Mouse (Mus musculus): ENCODE results near the gene Fastk. TPM values are rescaled to one million over a fixed set of nuclear protein-coding genes. Genes with fewer than 3 reads are reported as not detected.

Gene Fastk
- polyA plus RNA-seq, 1 experiment, result not detected

- no peak overlapping the region for H3K27ac ChIP-seq (ENCODE audit: insufficient read depth, low read depth, low read length)
- no peak overlapping the region for H3K4me3 ChIP-seq (ENCODE audit: insufficient read depth, low read depth, low read length)
- 53% methylated on average over 7 of the region's 7 CpGs for WGBS
- TF ChIP-seq POLR2A (IDR thresholded peaks at IDR 0.05; ENCODE audit: insufficient read depth, low read depth, low read length) (no peak), CTCF (IDR thresholded peaks at IDR 0.05; ENCODE audit: insufficient read depth, low read depth, low read length) (no peak)
- peaks cover 35% of the 10 kb centered on the region for H3K4me1 ChIP-seq (ENCODE audit: control insufficient read depth, insufficient read depth, low read length)
These were observed 10.5 kb upstream of the Fastk start for GRCm38 (mm10) chr5:24455613-24456012.

- peaks cover 35% of the 10 kb centered on the region for H3K4me1 ChIP-seq (ENCODE audit: control insufficient read depth, insufficient read depth, low read length)
- H3K4me3 ChIP-seq (ENCODE audit: insufficient read depth, low read depth, low read length), result no peak overlapping the region
- H3K27ac ChIP-seq (ENCODE audit: insufficient read depth, low read depth, low read length), result no peak overlapping the region
- WGBS, result 73% methylated on average over 3 of the region's 3 CpGs
- TF ChIP-seq CTCF (IDR thresholded peaks at IDR 0.05; ENCODE audit: insufficient read depth, low read depth, low read length), result no peak
- TF ChIP-seq POLR2A (IDR thresholded peaks at IDR 0.05; ENCODE audit: insufficient read depth, low read depth, low read length), result no peak
These were observed 10.0 kb upstream of the Fastk start for GRCm38 (mm10) chr5:24455076-24455475.

- no peak for TF ChIP-seq POLR2A (IDR thresholded peaks at IDR 0.05; ENCODE audit: insufficient read depth, low read depth, low read length)
- no peak for TF ChIP-seq CTCF (IDR thresholded peaks at IDR 0.05; ENCODE audit: insufficient read depth, low read depth, low read length)
- 24% methylated on average over 2 of the region's 2 CpGs for WGBS
- H3K4me3 ChIP-seq (ENCODE audit: insufficient read depth, low read depth, low read length), result no peak overlapping the region
- peaks cover 35% of the 10 kb centered on the region for H3K4me1 ChIP-seq (ENCODE audit: control insufficient read depth, insufficient read depth, low read length)
- no peak overlapping the region for H3K27ac ChIP-seq (ENCODE audit: insufficient read depth, low read depth, low read length)
These were observed 8.9 kb upstream of the Fastk start for GRCm38 (mm10) chr5:24453985-24454303.

- 15% methylated on average over 5 of the region's 5 CpGs for WGBS
- TF ChIP-seq CTCF (IDR thresholded peaks at IDR 0.05; ENCODE audit: insufficient read depth, low read depth, low read length) (no peak), POLR2A (IDR thresholded peaks at IDR 0.05; ENCODE audit: insufficient read depth, low read depth, low read length) (no peak)
- Histone ChIP-seq H3K27ac (ENCODE audit: insufficient read depth, low read depth, low read length) (0 out of 2 replicates have a peak overlapping the region, but pooled peaks have one; percentile 3), H3K4me3 (ENCODE audit: insufficient read depth, low read depth, low read length) (peak overlapping the region; percentile 93), H3K4me1 (ENCODE audit: control insufficient read depth, insufficient read depth, low read length) (peaks cover 35% of the 10 kb centered on the region)
These were observed 8.3 kb upstream of the Fastk start for GRCm38 (mm10) chr5:24453283-24453984.

GRCm38 (mm10) chr5:24452691-24453233 lies 7.7 kb upstream of the Fastk start:
- Histone ChIP-seq H3K27ac (ENCODE audit: insufficient read depth, low read depth, low read length) (peak overlapping the region; percentile 67), H3K4me1 (ENCODE audit: control insufficient read depth, insufficient read depth, low read length) (peaks cover 38% of the 10 kb centered on the region), H3K4me3 (ENCODE audit: insufficient read depth, low read depth, low read length) (peak overlapping the region; percentile 93)
- TF ChIP-seq POLR2A (IDR thresholded peaks at IDR 0.05; ENCODE audit: insufficient read depth, low read depth, low read length) (no peak), CTCF (IDR thresholded peaks at IDR 0.05; ENCODE audit: insufficient read depth, low read depth, low read length) (no peak)
- under 1% methylated on average over 29 of the region's 29 CpGs for WGBS

- TF ChIP-seq CTCF (IDR thresholded peaks at IDR 0.05; ENCODE audit: insufficient read depth, low read depth, low read length), result no peak
- Histone ChIP-seq H3K27ac (ENCODE audit: insufficient read depth, low read depth, low read length) (peak within 1 kb of the TSS; percentile 99), H3K4me3 (ENCODE audit: insufficient read depth, low read depth, low read length) (peak within 1 kb of the TSS; percentile 93), H3K4me1 (ENCODE audit: control insufficient read depth, insufficient read depth, low read length) (peaks cover 39% of the 10 kb centered on the region)
- under 1% methylated on average over 81 of the region's 85 CpGs for WGBS
These were observed 7.1 kb upstream of the Fastk start, which contains the start of gene Agap3 for GRCm38 (mm10) chr5:24452030-24452690. Gene Agap3 (plus strand): TSS chr5:24452177.

- peaks cover 41% of the 10 kb centered on the region for H3K4me1 ChIP-seq (ENCODE audit: control insufficient read depth, insufficient read depth, low read length)
- peak overlapping the region; percentile 93 for H3K4me3 ChIP-seq (ENCODE audit: insufficient read depth, low read depth, low read length)
- H3K27ac ChIP-seq (ENCODE audit: insufficient read depth, low read depth, low read length), result peak overlapping the region; percentile 99
- WGBS, result 3% methylated on average over 66 of the region's 66 CpGs
- TF ChIP-seq CTCF (IDR thresholded peaks at IDR 0.05; ENCODE audit: insufficient read depth, low read depth, low read length) (no peak), POLR2A (IDR thresholded peaks at IDR 0.05; ENCODE audit: insufficient read depth, low read depth, low read length) (peak; percentile 79)
These were observed 6.4 kb upstream of the Fastk start for GRCm38 (mm10) chr5:24451264-24452029.

- WGBS, result 2% methylated on average over 34 of the region's 34 CpGs
- H3K4me3 ChIP-seq (ENCODE audit: insufficient read depth, low read depth, low read length), result peak within 1 kb of the TSS; percentile 87
- TF ChIP-seq CTCF (IDR thresholded peaks at IDR 0.05; ENCODE audit: insufficient read depth, low read depth, low read length) (no peak), POLR2A (IDR thresholded peaks at IDR 0.05; ENCODE audit: insufficient read depth, low read depth, low read length) (no peak; the same call in 1 of the 2 replicates)
- peaks cover 32% of the 10 kb centered on the region for H3K4me1 ChIP-seq (ENCODE audit: control insufficient read depth, insufficient read depth, low read length)
- peak within 1 kb of the TSS; percentile 52 for H3K27ac ChIP-seq (ENCODE audit: insufficient read depth, low read depth, low read length)
These were observed 2.7 kb upstream of the Fastk start, which contains the start of gene Tmub1 for GRCm38 (mm10) chr5:24447624-24448298. Gene Tmub1 (minus strand): TSS chr5:24447854.

All from olfactory bulb, adult 2 months (tissue).